Mouse (Mus musculus) midbrain, embryonic 10.5 days (tissue): ENCODE results near the gene Dclk1. TPM values are rescaled to one million over a fixed set of nuclear protein-coding genes. Genes with fewer than 3 reads are reported as not detected.

Experiments used
- DNase-seq: peaks from one replicate; pipeline ENCODE4 v3.0.0-alpha.2; 2017; ENCODE audit warnings: low spot score
- H3K27ac ChIP-seq: fragments of 300-500 bp; sonication (generic); replicated peaks from 2 replicates; pipeline ENCODE4 v1.5.1; 2016; ENCODE audit warnings: mild to moderate bottlenecking
- H3K27me3 ChIP-seq: fragments of 300-500 bp; sonication (generic); 2 replicates; pipeline ENCODE4 v1.6.1; 2016; ENCODE audit warnings: low read depth, mild to moderate bottlenecking; ENCODE audit not compliant: poor library complexity, severe bottlenecking
- H3K36me3 ChIP-seq: fragments of 300-500 bp; sonication (generic); 2 replicates; pipeline ENCODE4 v1.6.1; 2016; ENCODE audit warnings: mild to moderate bottlenecking, moderate library complexity
- H3K4me1 ChIP-seq: fragments of 300-500 bp; sonication (generic); 2 replicates; pipeline ENCODE4 v1.6.1; 2016
- H3K4me3 ChIP-seq: fragments of 300-500 bp; sonication (generic); 2 replicates; pipeline ENCODE4 v1.5.1; 2016; ENCODE audit warnings: mild to moderate bottlenecking, moderate library complexity
- H3K9me3 ChIP-seq: fragments of 300-500 bp; sonication (generic); replicated peaks from 2 replicates; pipeline ENCODE4 v1.6.1; 2016; ENCODE audit warnings: mild to moderate bottlenecking
- WGBS: fragments of 180-500 bp; shearing (Covaris S2); methylation state at CpG from one replicate; pipeline ENCODE4 v1.1.7; 2016; 5-methylcytosine and 5-hydroxymethylcytosine counted together
- polyA plus RNA-seq: library from polyadenylated mRNA; unstranded; fragments of >200 nt; fragmentation: Nextera tagmentation; extraction: Ambion mirVana; gene quantifications from 2 replicates; pipeline ENCODE4 v1.2.1, GENCODE M21; 2016

The Dclk1 gene
- polyA plus RNA-seq, 1 experiment from 2014 or later, result 42.2 TPM

GRCm38 (mm10) chr3:55532175-55532973 lies 290.2 kb downstream of the Dclk1 start:
- H3K4me3 ChIP-seq, result no peak overlapping the region
- 89% methylated on average over 17 of the region's 17 CpGs for WGBS

DNA sequence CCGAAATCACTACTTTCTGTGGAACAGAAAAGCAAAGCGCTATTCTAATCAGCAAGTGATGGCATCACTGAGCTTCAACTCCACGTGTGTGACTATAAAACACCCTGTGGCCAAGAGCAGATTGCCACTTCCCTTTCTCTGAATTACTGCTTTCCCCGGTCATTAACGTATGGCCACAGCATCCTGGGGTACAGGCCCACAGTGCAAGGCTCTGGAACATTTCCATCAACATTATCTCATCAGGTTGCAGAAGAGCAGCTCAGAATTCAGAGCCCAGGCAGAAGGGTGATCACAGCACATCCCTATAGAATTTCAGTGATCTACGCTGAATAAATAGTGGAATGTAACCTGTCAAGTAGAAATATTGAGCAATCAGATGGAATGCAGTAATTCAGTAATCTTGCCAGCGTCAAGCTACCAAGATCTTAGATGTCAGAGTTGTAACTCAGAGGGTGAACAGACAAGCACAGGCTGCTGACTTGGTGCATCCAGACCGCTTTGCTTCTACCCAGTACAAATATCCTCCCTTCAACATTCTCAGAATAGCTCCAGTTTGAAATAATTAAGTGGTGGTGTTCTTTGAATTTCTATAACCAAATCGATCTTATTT lies 293.5 kb downstream of the Dclk1 start:
- Histone ChIP-seq H3K9me3 (no peaks in the 10 kb centered on the region), H3K27me3 (0 out of 2 replicates have a peak, but pooled peaks cover 1% of the 10 kb centered on the region), H3K4me1 (peaks cover 24% of the 10 kb centered on the region), H3K36me3 (no peaks in the 10 kb centered on the region), H3K27ac (no peak overlapping the region), H3K4me3 (no peak overlapping the region)
- DNase-seq, result no peak
- 95% methylated on average over 9 of the region's 9 CpGs for WGBS

More at GRCm38 (mm10) chr3:55532175-55532973, 290.2 kb downstream of the Dclk1 start:
- peaks cover 21% of the 10 kb centered on the region for H3K4me1 ChIP-seq
- 0 out of 2 replicates have a peak, but pooled peaks cover 4% of the 10 kb centered on the region for H3K27me3 ChIP-seq
- no peaks in the 10 kb centered on the region for H3K36me3 ChIP-seq
- no peaks in the 10 kb centered on the region for H3K9me3 ChIP-seq
- no peak for DNase-seq
- no peak overlapping the region for H3K27ac ChIP-seq

DNA sequence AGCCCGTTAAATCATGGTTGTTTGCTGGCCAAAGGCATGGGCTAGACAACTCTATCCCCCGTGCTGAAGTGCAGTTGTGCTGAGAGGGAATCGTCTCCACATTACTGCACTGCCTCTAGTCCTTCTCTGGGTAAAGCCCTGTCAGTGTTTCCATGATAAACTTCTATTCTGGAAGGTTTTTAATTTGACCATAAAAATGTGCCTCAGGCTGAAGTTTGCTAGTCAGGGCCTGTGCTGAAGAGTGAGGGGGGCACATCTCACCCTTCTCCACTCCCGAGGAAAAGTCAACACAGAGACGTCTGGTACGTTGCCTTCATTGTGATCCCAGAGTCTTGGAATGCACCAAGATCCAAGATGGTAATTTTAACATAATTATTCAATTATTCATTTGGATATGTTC lies 294.7 kb downstream of the Dclk1 start:
- Histone ChIP-seq H3K4me1 (peaks cover 19% of the 10 kb centered on the region), H3K4me3 (no peak overlapping the region), H3K9me3 (no peaks in the 10 kb centered on the region), H3K36me3 (no peaks in the 10 kb centered on the region), H3K27me3 (0 out of 2 replicates have a peak, but pooled peaks cover 6% of the 10 kb centered on the region), H3K27ac (no peak overlapping the region)
- WGBS, result 76% methylated on average over 6 of the region's 6 CpGs
- DNase-seq, result peak; percentile 10

GRCm38 (mm10) chr3:55537714-55538113 lies 295.6 kb downstream of the Dclk1 start:
- Histone ChIP-seq H3K36me3 (no peaks in the 10 kb centered on the region), H3K4me3 (no peak overlapping the region), H3K4me1 (peaks cover 28% of the 10 kb centered on the region), H3K27me3 (0 out of 2 replicates have a peak, but pooled peaks cover 6% of the 10 kb centered on the region), H3K9me3 (no peaks in the 10 kb centered on the region), H3K27ac (no peak overlapping the region)
- 81% methylated on average over 5 of the region's 5 CpGs for WGBS
- DNase-seq, result peak; percentile 8

- H3K27ac ChIP-seq, result no peak overlapping the region
- H3K4me3 ChIP-seq, result no peak overlapping the region
- H3K36me3 ChIP-seq, result no peaks in the 10 kb centered on the region
- DNase-seq, result peak; percentile 7
- peaks cover 37% of the 10 kb centered on the region for H3K4me1 ChIP-seq
- WGBS, result 90% methylated on average over 4 of the region's 4 CpGs
- H3K9me3 ChIP-seq, result no peaks in the 10 kb centered on the region
- peaks cover 12% of the 10 kb centered on the region; the same call in 1 of the 2 replicates for H3K27me3 ChIP-seq
These were observed 297.2 kb downstream of the Dclk1 start for GRCm38 (mm10) chr3:55539400-55539799.

GRCm38 (mm10) chr3:55539811-55540293 lies 297.7 kb downstream of the Dclk1 start:
- Histone ChIP-seq H3K27ac (no peak overlapping the region; the same call in 1 of the 2 replicates), H3K9me3 (no peaks in the 10 kb centered on the region), H3K4me1 (peaks cover 38% of the 10 kb centered on the region), H3K4me3 (no peak overlapping the region), H3K36me3 (no peaks in the 10 kb centered on the region), H3K27me3 (peaks cover 12% of the 10 kb centered on the region; the same call in 1 of the 2 replicates)
- peak; percentile 10 for DNase-seq
- 91% methylated on average over 12 of the region's 12 CpGs for WGBS

GRCm38 (mm10) chr3:55540406-55541140 lies 298.4 kb downstream of the Dclk1 start:
- Histone ChIP-seq H3K4me3 (no peak overlapping the region), H3K9me3 (no peaks in the 10 kb centered on the region), H3K4me1 (peaks cover 38% of the 10 kb centered on the region), H3K27me3 (peaks cover 12% of the 10 kb centered on the region; the same call in 1 of the 2 replicates), H3K36me3 (no peaks in the 10 kb centered on the region), H3K27ac (no peak overlapping the region)
- 93% methylated on average over 6 of the region's 6 CpGs for WGBS
- no peak for DNase-seq

GRCm38 (mm10) chr3:55541799-55542198 lies 299.6 kb downstream of the Dclk1 start:
- Histone ChIP-seq H3K4me1 (peaks cover 38% of the 10 kb centered on the region), H3K27me3 (peaks cover 12% of the 10 kb centered on the region; the same call in 1 of the 2 replicates), H3K4me3 (no peak overlapping the region), H3K36me3 (no peaks in the 10 kb centered on the region), H3K27ac (peak overlapping the region; percentile 79; the same call in 1 of the 2 replicates), H3K9me3 (no peaks in the 10 kb centered on the region)
- 94% methylated on average over 1 of the region's 1 CpGs for WGBS
- DNase-seq, result no peak

- 9% methylated on average over 8 of the region's 8 CpGs for WGBS
- no peaks in the 10 kb centered on the region for H3K36me3 ChIP-seq
- H3K9me3 ChIP-seq, result no peaks in the 10 kb centered on the region
- H3K4me1 ChIP-seq, result peaks cover 37% of the 10 kb centered on the region
- H3K27me3 ChIP-seq, result peaks cover 12% of the 10 kb centered on the region; the same call in 1 of the 2 replicates
- peak; percentile 54 for DNase-seq
- H3K27ac ChIP-seq, result peak overlapping the region; percentile 79
- H3K4me3 ChIP-seq, result peak overlapping the region; percentile 14; the same call in 1 of the 2 replicates
These were observed 300.1 kb downstream of the Dclk1 start for GRCm38 (mm10) chr3:55542310-55542709.

DNA sequence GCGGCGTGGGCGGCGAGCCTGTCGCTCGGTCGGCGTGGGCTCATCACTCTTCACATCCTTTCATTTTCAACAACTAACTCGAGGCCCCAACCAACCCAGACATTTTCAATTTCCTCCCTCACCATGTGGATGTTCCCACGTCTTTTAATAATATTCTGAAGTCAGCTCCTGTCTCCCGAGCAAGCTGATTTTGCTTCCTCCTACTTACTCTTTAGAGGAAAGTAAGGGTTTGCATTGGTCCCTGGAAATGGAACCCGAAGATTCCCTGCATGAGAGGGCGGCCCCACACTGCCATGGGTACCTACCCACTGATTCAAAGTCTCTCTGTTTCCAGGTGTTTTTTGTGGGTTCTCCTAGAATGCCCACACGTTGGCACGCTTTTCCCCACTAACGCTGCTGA lies 300.8 kb downstream of the Dclk1 start:
- H3K4me3 ChIP-seq, result no peak overlapping the region
- peaks cover 12% of the 10 kb centered on the region; the same call in 1 of the 2 replicates for H3K27me3 ChIP-seq
- 89% methylated on average over 16 of the region's 16 CpGs for WGBS
- DNase-seq, result no peak
- no peaks in the 10 kb centered on the region for H3K36me3 ChIP-seq
- H3K9me3 ChIP-seq, result no peaks in the 10 kb centered on the region
- peak overlapping the region; percentile 79 for H3K27ac ChIP-seq
- H3K4me1 ChIP-seq, result peaks cover 31% of the 10 kb centered on the region

GRCm38 (mm10) chr3:55543929-55544684 lies 301.9 kb downstream of the Dclk1 start:
- Histone ChIP-seq H3K4me1 (peaks cover 20% of the 10 kb centered on the region), H3K27me3 (peaks cover 12% of the 10 kb centered on the region; the same call in 1 of the 2 replicates), H3K36me3 (no peaks in the 10 kb centered on the region), H3K27ac (peak overlapping the region; percentile 42; the same call in 1 of the 2 replicates), H3K4me3 (no peak overlapping the region), H3K9me3 (no peaks in the 10 kb centered on the region)
- DNase-seq, result no peak
- WGBS, result 78% methylated on average over 13 of the region's 13 CpGs
